Mouse (Mus musculus) liver, embryonic 15.5 days (tissue): ENCODE measurements around the gene Wipi1. TPM values are rescaled to one million over a fixed set of nuclear protein-coding genes. Genes with fewer than 3 reads are reported as not detected.
A peak's percentile ranks its signal among the peaks of the same experiment; 100 is the strongest.
"Not testable (repeated sequence)": the region's sequence is repeated elsewhere in the genome, so short reads cannot be mapped to it uniquely, and the experiment has no call there.

Experiments used
- ATAC-seq: fragments of 200-750 bp; cut with Nextera tagmentation; 2 replicates; pipeline ENCODE4 v1.8.0; 2017; ENCODE audit warnings: moderate number of reproducible peaks, mild to moderate bottlenecking, moderate library complexity; ENCODE audit not compliant: insufficient read depth
- H3K27ac ChIP-seq: fragments of 300-500 bp; sonication (generic); replicated peaks from 2 replicates; pipeline ENCODE4 v1.5.1; 2015; ENCODE audit warnings: mild to moderate bottlenecking, inconsistent platforms
- H3K27me3 ChIP-seq: fragments of 300-500 bp; sonication (generic); 2 replicates; pipeline ENCODE4 v1.6.1; 2015; ENCODE audit warnings: mild to moderate bottlenecking, inconsistent platforms
- H3K36me3 ChIP-seq: fragments of 300-500 bp; sonication (generic); replicated peaks from 2 replicates; pipeline ENCODE4 v1.6.1; 2015; ENCODE audit warnings: moderate library complexity, mild to moderate bottlenecking, inconsistent platforms
- H3K4me1 ChIP-seq: fragments of 300-500 bp; sonication (generic); replicated peaks from 2 replicates; pipeline ENCODE4 v1.6.1; 2015; ENCODE audit warnings: inconsistent platforms
- H3K4me2 ChIP-seq: fragments of 300-500 bp; sonication (generic); 2 replicates; pipeline ENCODE4 v1.6.1; 2015; ENCODE audit warnings: moderate library complexity, mild to moderate bottlenecking, inconsistent platforms
- H3K4me3 ChIP-seq: fragments of 300-500 bp; sonication (generic); replicated peaks from 2 replicates; pipeline ENCODE4 v1.5.1; 2015; ENCODE audit warnings: mild to moderate bottlenecking, inconsistent platforms
- H3K9ac ChIP-seq: fragments of 300-500 bp; sonication (generic); 2 replicates; pipeline ENCODE4 v1.6.1; 2015; ENCODE audit warnings: moderate library complexity, mild to moderate bottlenecking, inconsistent platforms
- H3K9me3 ChIP-seq: fragments of 300-500 bp; sonication (generic); replicated peaks from 2 replicates; pipeline ENCODE4 v1.6.1; 2016; ENCODE audit warnings: inconsistent platforms
- WGBS: fragments of 180-500 bp; shearing (Covaris S2); methylation state at CpG from one replicate; pipeline ENCODE4 v1.1.7; 2015; ENCODE audit warnings: mixed read lengths; ENCODE audit not compliant: insufficient replicate concordance; 5-methylcytosine and 5-hydroxymethylcytosine counted together
- polyA plus RNA-seq: library from polyadenylated mRNA; unstranded; fragments of >200 nt; fragmentation: Nextera tagmentation; extraction: Ambion mirVana; gene quantifications from 2 replicates; pipeline ENCODE4 v1.2.1, GENCODE M21; 2015

The Wipi1 gene
- 24.2 and 25.9 TPM in 2 replicates for polyA plus RNA-seq

DNA sequence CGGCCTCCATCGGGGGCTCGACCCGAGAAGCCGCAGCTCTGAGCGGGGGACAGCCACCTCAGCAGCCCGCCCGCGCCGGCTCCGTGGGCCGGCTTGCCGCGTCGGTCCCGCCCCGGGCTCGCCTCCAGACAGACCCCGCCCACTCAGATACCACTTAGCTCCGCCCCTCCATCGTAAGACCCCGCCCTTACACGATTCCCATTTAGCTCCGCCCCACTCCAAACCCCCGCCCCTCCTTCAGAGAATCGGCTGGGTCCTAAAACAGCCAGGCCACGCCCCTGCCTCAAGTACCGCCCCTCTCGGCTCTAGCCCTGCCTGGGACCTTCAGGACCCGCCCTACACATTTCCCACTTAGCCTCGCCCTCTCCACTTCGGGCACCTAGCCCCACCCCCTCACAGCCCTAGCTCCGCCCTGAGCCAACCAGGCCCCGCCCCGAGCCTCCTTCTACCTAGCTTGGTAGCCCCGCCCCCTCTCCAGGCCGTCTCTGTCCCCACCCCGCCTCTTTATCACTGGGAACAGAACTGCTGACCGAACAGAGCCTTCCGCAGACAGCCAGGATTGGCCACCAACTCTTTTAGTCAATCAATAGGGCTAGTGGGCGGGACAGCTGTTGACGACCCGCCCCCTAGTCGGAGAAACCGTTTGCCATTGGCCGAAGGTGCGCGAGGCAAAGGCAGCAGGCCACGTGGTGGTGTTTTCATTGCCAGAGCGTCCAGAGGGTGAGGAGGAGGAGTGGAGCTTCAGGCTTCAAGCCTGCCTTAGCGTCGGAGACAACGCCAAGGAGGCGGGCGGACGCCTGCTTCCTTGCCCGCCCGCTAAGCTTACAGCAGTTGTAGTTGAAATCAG, at the start of gene Wipi1:
Wipi1 (minus strand) TSS at position 665 of the 847 bp plus-strand sequence.
- peak within 1 kb of the TSS; percentile 84 for H3K9ac ChIP-seq
- 0 out of 2 replicates have a peak, but pooled peaks cover 3% of the 10 kb centered on the region for H3K36me3 ChIP-seq
- peak within 1 kb of the TSS; percentile 83 for H3K4me3 ChIP-seq
- no peaks in the 10 kb centered on the region for H3K9me3 ChIP-seq
- peak; percentile 91 for ATAC-seq
- no peaks in the 10 kb centered on the region for H3K27me3 ChIP-seq
- WGBS: under 1% methylated on average over 58 of the region's 58 CpGs
- peaks cover 68% of the 10 kb centered on the region for H3K4me1 ChIP-seq
- H3K4me2 ChIP-seq: peak within 1 kb of the TSS; percentile 91
- peak within 1 kb of the TSS; percentile 98 for H3K27ac ChIP-seq

DNA sequence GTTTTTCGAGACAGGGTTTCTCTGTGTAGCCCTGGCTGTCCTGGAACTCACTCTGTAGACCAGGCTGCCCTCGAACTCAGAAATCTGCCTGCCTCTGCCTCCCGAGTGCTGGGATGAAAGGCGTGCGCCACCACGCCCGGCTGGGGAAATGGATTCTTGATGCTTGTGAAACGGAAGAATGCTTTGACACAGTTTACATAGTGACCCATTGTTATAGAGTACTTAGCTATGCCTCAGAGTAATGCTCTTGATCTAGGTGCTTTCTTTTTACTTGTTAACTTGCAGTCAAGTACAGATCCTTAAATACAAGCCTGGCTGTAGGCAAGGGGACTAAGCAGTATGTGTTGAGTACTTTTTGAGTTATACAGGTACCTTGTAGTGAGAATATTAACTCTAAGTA, 48.8 kb upstream of the Wipi1 start:
- H3K9me3 ChIP-seq, H3K27me3 ChIP-seq, H3K4me2 ChIP-seq, H3K9ac ChIP-seq, ATAC-seq, H3K27ac ChIP-seq, H3K4me3 ChIP-seq: not testable (repeated sequence)
- H3K4me1 ChIP-seq: peaks cover 17% of the 10 kb centered on the region
- WGBS: 89% methylated on average over 8 of the region's 8 CpGs
- peaks cover 86% of the 10 kb centered on the region for H3K36me3 ChIP-seq

DNA sequence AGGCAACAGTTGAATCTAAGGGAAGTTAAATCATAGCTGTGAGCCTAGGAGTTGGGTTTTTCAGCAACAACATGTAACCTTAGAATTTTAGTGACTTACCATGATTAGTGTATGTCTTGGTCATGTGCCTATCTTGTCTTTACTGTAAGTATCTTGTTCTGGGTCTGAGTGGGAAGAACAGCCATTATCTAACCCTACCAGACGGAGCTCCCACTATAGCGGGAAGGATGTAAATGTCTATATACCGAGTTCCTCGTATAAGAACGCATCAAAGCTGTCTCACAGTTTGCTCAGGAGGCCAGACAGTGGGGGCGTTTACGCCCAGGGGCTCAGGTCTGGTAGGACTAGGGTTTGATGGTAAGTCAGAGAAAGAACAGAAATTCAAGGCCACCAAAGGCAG, 44.5 kb upstream of the Wipi1 start:
- H3K4me2 ChIP-seq: no peak overlapping the region; the same call in 1 of the 2 replicates
- no peak overlapping the region for H3K4me3 ChIP-seq
- H3K27me3 ChIP-seq: no peaks in the 10 kb centered on the region
- ATAC-seq: peak; percentile 67; the same call in 1 of the 2 replicates
- peaks cover 51% of the 10 kb centered on the region for H3K4me1 ChIP-seq
- no peaks in the 10 kb centered on the region for H3K9me3 ChIP-seq
- H3K36me3 ChIP-seq: peaks cover 69% of the 10 kb centered on the region
- 0 out of 2 replicates have a peak overlapping the region, but pooled peaks have one; percentile 1 for H3K9ac ChIP-seq
- WGBS: 19% methylated on average over 7 of the region's 7 CpGs
- H3K27ac ChIP-seq: no peak overlapping the region

DNA sequence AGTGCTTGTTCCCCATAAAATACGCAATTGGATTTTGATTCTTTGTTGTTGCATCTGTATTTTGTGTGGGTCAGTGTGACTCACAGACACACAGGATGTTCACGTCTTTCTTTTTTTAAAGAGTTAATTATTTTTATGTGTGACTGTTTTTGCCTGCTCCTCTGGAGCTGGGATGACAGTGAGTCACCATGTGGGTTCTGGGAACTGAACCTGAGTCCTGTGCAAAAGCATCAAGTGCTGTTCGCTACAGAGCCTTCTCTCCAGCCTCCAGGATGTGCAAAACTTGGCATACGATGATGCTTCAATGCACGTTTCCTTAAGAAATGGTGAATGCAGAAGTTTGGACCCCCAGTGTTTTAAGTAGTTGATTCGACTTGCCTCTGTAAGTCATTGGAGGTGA, 42.8 kb upstream of the Wipi1 start:
- no peak overlapping the region for H3K27ac ChIP-seq
- H3K36me3 ChIP-seq: peaks cover 53% of the 10 kb centered on the region
- 79% methylated on average over 6 of the region's 6 CpGs for WGBS
- no peak overlapping the region for H3K4me3 ChIP-seq
- H3K4me1 ChIP-seq: peaks cover 62% of the 10 kb centered on the region
- no peak overlapping the region for H3K4me2 ChIP-seq
- no peak for ATAC-seq
- H3K27me3 ChIP-seq: peaks cover 6% of the 10 kb centered on the region
- H3K9me3 ChIP-seq: no peaks in the 10 kb centered on the region
- H3K9ac ChIP-seq: no peak overlapping the region

DNA sequence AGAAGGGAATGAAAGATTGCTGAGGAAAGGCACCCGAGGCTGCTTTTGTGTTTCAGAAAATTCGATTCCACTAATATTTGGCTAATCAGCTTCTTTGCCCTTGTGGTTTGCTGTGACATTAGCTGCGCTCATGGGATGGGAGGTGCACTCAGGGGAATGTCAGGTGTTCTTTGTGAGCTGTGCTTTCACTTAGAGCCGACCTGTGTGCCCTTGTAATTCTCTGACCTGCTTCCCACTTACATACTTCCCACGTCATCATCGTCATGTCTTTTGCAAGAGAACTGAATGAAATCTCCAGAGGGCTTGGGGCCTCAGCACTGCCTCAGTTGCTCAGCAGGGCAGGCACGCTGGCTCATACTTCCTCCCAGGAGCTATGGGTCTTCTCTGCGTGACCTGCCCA, 41.4 kb upstream of the Wipi1 start:
- H3K27me3 ChIP-seq: peaks cover 20% of the 10 kb centered on the region
- 0 out of 2 replicates have a peak overlapping the region, but pooled peaks have one; percentile 20 for H3K27ac ChIP-seq
- peak overlapping the region; percentile 96 for H3K4me2 ChIP-seq
- no peak overlapping the region for H3K9ac ChIP-seq
- 68% methylated on average over 8 of the region's 8 CpGs for WGBS
- H3K4me3 ChIP-seq: no peak overlapping the region; the same call in 1 of the 2 replicates
- no peaks in the 10 kb centered on the region for H3K9me3 ChIP-seq
- ATAC-seq: no peak
- H3K4me1 ChIP-seq: peaks cover 76% of the 10 kb centered on the region
- peaks cover 46% of the 10 kb centered on the region for H3K36me3 ChIP-seq

DNA sequence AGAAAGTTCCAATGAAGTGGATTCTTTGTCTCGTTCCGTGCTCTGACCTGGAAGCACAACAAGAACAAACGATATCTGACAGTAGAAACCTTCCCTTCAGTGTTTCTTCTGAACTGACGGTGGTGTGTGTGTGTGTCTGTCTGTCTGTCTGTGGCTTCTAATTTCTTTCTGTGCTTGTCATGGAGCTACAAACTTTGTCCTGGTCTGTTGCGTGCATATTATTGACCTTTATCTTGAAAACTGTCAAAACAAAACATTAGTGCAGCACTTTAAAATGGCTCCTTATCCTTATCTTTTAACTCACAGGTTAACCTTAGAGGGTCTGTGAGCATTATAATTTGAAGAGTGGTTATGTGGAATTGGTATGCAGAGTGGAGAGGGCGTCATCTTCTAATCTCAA, 40.7 kb upstream of the Wipi1 start:
- ATAC-seq: no peak
- H3K4me3 ChIP-seq: peak overlapping the region; percentile 98
- peak overlapping the region; percentile 94 for H3K27ac ChIP-seq
- peak overlapping the region; percentile 96 for H3K4me2 ChIP-seq
- H3K36me3 ChIP-seq: peaks cover 42% of the 10 kb centered on the region
- no peaks in the 10 kb centered on the region for H3K9me3 ChIP-seq
- peak overlapping the region; percentile 95; the same call in 1 of the 2 replicates for H3K9ac ChIP-seq
- WGBS: 31% methylated on average over 6 of the region's 6 CpGs
- H3K27me3 ChIP-seq: peaks cover 26% of the 10 kb centered on the region
- H3K4me1 ChIP-seq: peaks cover 76% of the 10 kb centered on the region

DNA sequence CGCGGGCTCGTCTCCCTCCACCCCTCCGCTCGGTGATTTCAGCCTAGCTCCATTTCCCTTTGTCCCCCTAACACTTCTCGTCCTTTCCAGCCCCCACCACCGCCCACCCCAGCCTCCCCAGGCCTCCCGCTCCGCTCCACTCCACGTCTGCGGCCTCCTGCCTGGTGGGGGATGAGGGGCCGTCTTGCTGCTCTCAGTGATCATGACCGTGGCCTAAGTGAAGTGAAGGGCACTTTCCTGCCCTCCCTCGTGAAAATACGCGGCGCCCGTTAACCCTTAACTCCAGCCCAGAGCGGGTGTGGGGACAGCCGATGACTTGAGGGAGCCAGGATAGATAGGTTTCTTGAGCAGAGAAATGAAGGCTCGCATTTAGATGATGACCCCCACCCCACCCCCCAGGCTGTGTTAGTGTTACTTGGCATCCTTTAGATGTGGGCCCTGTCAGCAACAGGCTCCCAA, 39.8 kb upstream of the Wipi1 start:
- peak overlapping the region; percentile 95 for H3K9ac ChIP-seq
- under 1% methylated on average over 21 of the region's 21 CpGs for WGBS
- no peak; the same call in 1 of the 2 replicates for ATAC-seq

DNA sequence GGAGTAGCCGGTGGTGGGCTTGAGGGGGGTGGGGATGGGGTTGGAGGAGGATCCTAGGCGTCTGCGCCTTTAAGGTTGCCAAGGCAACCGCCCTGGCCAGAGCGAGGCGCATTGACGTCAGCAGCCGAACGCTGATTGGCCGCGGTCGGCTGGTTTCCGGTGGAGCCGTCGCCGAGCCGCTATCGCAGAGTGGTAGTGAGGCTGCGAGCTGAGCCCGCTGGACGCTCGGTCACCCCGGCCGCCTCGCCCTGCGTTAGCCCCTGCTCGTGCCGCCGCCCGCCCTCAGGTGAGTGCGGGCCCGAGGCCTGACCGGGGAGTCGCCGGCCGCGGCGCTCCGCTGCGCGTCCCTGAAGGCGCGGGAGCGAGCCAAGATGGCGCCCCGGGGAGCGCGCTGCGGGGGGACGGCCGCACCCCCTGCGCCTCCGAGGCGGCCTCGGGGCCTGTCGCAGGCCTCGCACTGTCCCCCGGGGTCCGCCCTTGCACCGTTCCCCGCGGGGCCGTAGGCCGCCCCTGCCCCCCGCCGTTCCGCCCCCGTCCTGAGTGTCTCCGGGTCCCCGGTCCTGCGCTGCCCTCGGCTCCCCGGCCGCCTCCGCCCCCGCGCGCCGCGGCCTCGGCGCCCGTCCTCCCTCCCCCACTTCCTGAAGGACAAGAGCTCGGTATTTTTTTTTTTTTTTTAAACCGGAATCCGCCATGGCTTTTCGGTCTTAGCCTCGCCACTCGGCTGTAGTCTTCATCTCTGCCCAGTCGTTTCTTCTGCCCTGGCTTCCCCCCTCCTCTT, 39.2 kb upstream of the Wipi1 start:
- Histone ChIP-seq H3K4me3 (peak overlapping the region; percentile 98), H3K9ac (peak overlapping the region; percentile 95), H3K27me3 (peaks cover 26% of the 10 kb centered on the region), H3K4me1 (peaks cover 63% of the 10 kb centered on the region), H3K27ac (peak overlapping the region; percentile 94), H3K4me2 (peak overlapping the region; percentile 96), H3K9me3 (no peaks in the 10 kb centered on the region), H3K36me3 (peaks cover 29% of the 10 kb centered on the region)
- WGBS: under 1% methylated on average over 87 of the region's 90 CpGs
- ATAC-seq: peak; percentile 92

More for the DNA sequence above, 39.8 kb upstream of the Wipi1 start:
- Histone ChIP-seq H3K4me3 (peak overlapping the region; percentile 98), H3K36me3 (peaks cover 35% of the 10 kb centered on the region), H3K27me3 (peaks cover 26% of the 10 kb centered on the region), H3K4me2 (peak overlapping the region; percentile 96), H3K27ac (peak overlapping the region; percentile 94), H3K9me3 (no peaks in the 10 kb centered on the region), H3K4me1 (peaks cover 69% of the 10 kb centered on the region)

DNA sequence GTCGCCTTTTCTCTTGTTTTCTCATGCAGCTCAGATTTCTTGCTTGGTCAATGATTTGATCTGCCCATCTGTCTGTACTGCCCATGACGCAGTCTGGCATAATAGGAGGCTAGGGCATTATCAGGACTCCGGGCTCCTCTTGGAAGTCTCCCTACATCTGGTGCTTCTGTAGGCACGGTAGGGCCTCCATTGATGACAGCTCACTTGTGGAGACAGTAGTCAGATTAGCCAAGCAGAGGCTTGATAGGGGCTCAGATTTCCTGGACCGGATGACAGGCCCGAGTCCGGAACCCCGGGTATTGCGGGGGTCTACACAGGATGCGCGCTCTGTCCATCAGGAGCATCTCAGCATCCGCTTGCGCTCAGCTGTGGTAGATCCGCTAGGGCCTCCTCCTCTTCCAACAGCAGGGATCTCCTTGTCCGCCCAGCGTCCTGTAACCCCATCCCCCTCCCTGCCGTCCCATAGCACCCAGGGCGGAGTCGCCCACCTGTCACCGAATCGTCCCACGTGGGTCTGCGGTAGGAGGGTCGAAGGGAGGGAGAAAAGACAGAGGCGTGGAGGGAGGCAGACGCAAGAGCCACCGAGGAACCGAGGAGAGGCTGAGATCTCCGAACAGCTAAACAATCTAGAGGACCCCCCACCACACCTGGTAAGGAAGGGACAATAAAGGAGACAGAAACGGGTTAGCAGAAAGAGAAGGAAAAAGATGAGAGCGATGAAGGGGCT, 38.4 kb upstream of the Wipi1 start:
- WGBS: 1% methylated on average over 31 of the region's 31 CpGs
- H3K4me3 ChIP-seq: peak overlapping the region; percentile 98

DNA sequence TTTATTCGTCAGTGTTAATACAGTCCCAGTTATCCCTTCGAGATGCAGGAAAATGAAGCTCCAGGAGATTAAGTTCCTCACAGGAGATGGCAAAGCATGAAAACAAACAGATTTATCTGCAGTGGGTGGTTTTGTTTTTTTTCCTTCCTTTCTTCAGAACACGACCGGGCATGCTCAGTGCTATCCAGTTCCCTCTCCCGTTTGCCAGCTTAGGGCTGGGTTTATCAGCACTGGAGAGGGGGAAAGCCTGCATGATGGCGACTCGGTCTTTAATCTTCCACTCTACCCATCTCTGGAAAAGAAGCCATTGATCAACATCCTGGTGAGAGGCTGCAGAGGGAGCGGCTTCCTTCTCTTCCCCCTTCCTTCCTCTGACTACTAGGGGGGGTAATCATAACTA, 37.4 kb upstream of the Wipi1 start, which contains the start of gene Prkar1a:
Prkar1a (plus strand) TSS at position 200 of the 400 bp plus-strand sequence.
- ATAC-seq: no peak
- Histone ChIP-seq H3K36me3 (peaks cover 12% of the 10 kb centered on the region), H3K9ac (peak within 1 kb of the TSS; percentile 95), H3K27ac (no peak within 1 kb of the TSS), H3K4me2 (peak within 1 kb of the TSS; percentile 96), H3K27me3 (peaks cover 29% of the 10 kb centered on the region), H3K4me3 (peak within 1 kb of the TSS; percentile 98), H3K9me3 (no peaks in the 10 kb centered on the region), H3K4me1 (peaks cover 50% of the 10 kb centered on the region)
- 3% methylated on average over 8 of the region's 8 CpGs for WGBS

More for the DNA sequence above, 38.4 kb upstream of the Wipi1 start:
- Histone ChIP-seq H3K9me3 (no peaks in the 10 kb centered on the region), H3K4me1 (peaks cover 55% of the 10 kb centered on the region), H3K27me3 (peaks cover 26% of the 10 kb centered on the region), H3K4me2 (peak overlapping the region; percentile 96), H3K27ac (0 out of 2 replicates have a peak overlapping the region, but pooled peaks have one; percentile 94), H3K9ac (peak overlapping the region; percentile 95), H3K36me3 (peaks cover 21% of the 10 kb centered on the region)
- ATAC-seq: peak; percentile 29
